ENCODE assay signal across 9 mouse cellular contexts in genomic region chr8:11250149-11250548, GRCm38 (mm10).
DNase-seq lines count a peak whose midpoint lies in the region; ATAC-seq and TF ChIP-seq lines count a peak whose summit lies in the region.
"Had no signal": no experiment of that assay in that cellular context is flagged by ENCODE, and none has a peak within 500 bp of the region (broad histone marks: within the 10 kb centered on the region; RNA-seq: fewer than 3 reads in every experiment).

No protein-coding gene starts in this region.

- no peak overlapping the region for H3K4me2 ChIP-seq in liver, embryonic 16.5 days (ENCODE audit: low read depth, low read length)
- H3K4me2 ChIP-seq in liver, embryonic 12.5 days = no peak overlapping the region
- H3K4me2 ChIP-seq in forebrain, embryonic 13.5 days = no peak overlapping the region
- H3K4me2 ChIP-seq: midbrain, embryonic 15.5 days had no signal

- intact Hi-C loops in gastrocnemius, adult 2 months (cut with DNase I) = no loop called here
- intact Hi-C loops in gastrocnemius, postnatal 36 days (cut with DNase I) = no loop called here

- WGBS in liver, embryonic 16.5 days (ENCODE audit: insufficient replicate concordance) = 62% methylated on average over 8 of the region's 8 CpGs
- 62% methylated on average over 8 of the region's 8 CpGs for WGBS in liver, embryonic 12.5 days (ENCODE audit: insufficient replicate concordance)
- 88% methylated on average over 8 of the region's 8 CpGs for WGBS in forebrain, embryonic 13.5 days

- H3K27me3 ChIP-seq in liver, embryonic 16.5 days (ENCODE audit: control insufficient read depth, insufficient read depth, low read depth, low read length) = no peaks in the 10 kb centered on the region
- H3K27me3 ChIP-seq in liver, embryonic 12.5 days (replicated peaks) = peaks cover 6% of the 10 kb centered on the region; the same call in 1 of the 2 replicates
- H3K27me3 ChIP-seq in forebrain, embryonic 13.5 days = no peaks in the 10 kb centered on the region
- H3K27me3 ChIP-seq: midbrain, embryonic 15.5 days had no signal

- no peak overlapping the region for H3K9ac ChIP-seq in liver, embryonic 16.5 days (ENCODE audit: low read depth, low read length)
- no peak overlapping the region for H3K9ac ChIP-seq in liver, embryonic 12.5 days
- no peak overlapping the region for H3K9ac ChIP-seq in forebrain, embryonic 13.5 days
- H3K9ac ChIP-seq: midbrain, embryonic 15.5 days had no signal

- H3K4me1 ChIP-seq in liver, embryonic 16.5 days (ENCODE audit: control insufficient read depth, low read depth, low read length) = no peaks in the 10 kb centered on the region
- H3K4me1 ChIP-seq in liver, embryonic 12.5 days = peaks cover 4% of the 10 kb centered on the region; the same call in 1 of the 2 replicates
- no peaks in the 10 kb centered on the region for H3K4me1 ChIP-seq in forebrain, embryonic 13.5 days

- no peaks in the 10 kb centered on the region for H3K36me3 ChIP-seq in liver, embryonic 16.5 days (ENCODE audit: control insufficient read depth, insufficient read depth)
- no peaks in the 10 kb centered on the region for H3K36me3 ChIP-seq in liver, embryonic 12.5 days
- H3K36me3 ChIP-seq in forebrain, embryonic 13.5 days (ENCODE audit: poor library complexity, severe bottlenecking) = no peaks in the 10 kb centered on the region
- H3K36me3 ChIP-seq: midbrain, embryonic 15.5 days had no signal

- no peaks in the 10 kb centered on the region for H3K9me3 ChIP-seq in liver, embryonic 16.5 days (replicated peaks; ENCODE audit: control insufficient read depth, low read length)
- no peaks in the 10 kb centered on the region for H3K9me3 ChIP-seq in liver, embryonic 12.5 days (replicated peaks)
- H3K9me3 ChIP-seq in forebrain, embryonic 13.5 days (replicated peaks) = no peaks in the 10 kb centered on the region
- H3K9me3 ChIP-seq: midbrain, embryonic 15.5 days had no signal

- H3K4me3 ChIP-seq in gastrocnemius, adult 2 months = peak overlapping the region; percentile 42; the same call in 1 of the 2 replicates
- H3K4me3 ChIP-seq in liver, embryonic 16.5 days (ENCODE audit: low read depth, low read length) = no peak overlapping the region
- H3K4me3 ChIP-seq in liver, embryonic 12.5 days = no peak overlapping the region
- H3K4me3 ChIP-seq in forebrain, embryonic 13.5 days = no peak overlapping the region
- H3K4me3 ChIP-seq: midbrain, embryonic 15.5 days had no signal

- ATAC-seq in liver, embryonic 16.5 days (ENCODE audit: low read depth) = no peak
- ATAC-seq in liver, embryonic 12.5 days = no peak
- peak; percentile 29 for ATAC-seq in megakaryocyte, adult 5-6 weeks (ENCODE audit: poor library complexity, severe bottlenecking)
- ATAC-seq in forebrain, embryonic 13.5 days = no peak
- ATAC-seq: midbrain, embryonic 15.5 days had no signal

- DNase-seq in gastrocnemius, adult 2 months = peak; percentile 50
- no peak for DNase-seq in gastrocnemius, postnatal 36 days
- DNase-seq in gastrocnemius, postnatal 25 days = peak; percentile 28
- no peak for DNase-seq in ovary, adult 18-20 months (ENCODE audit: low spot score)

- H3K27ac ChIP-seq in gastrocnemius, adult 2 months = peak overlapping the region; percentile 69
- H3K27ac ChIP-seq in liver, embryonic 16.5 days (ENCODE audit: low read length) = peak overlapping the region; percentile 18; the same call in 1 of the 2 replicates
- no peak overlapping the region for H3K27ac ChIP-seq in liver, embryonic 12.5 days
- no peak overlapping the region for H3K27ac ChIP-seq in forebrain, embryonic 13.5 days
- H3K27ac ChIP-seq: midbrain, embryonic 15.5 days had no signal

- no peak for TF ChIP-seq CTCF in gastrocnemius, adult 2 months (IDR thresholded peaks at IDR 0.05)

Comparison
In these comparisons a context has a peak if more than half of its experiments do, and no peak if none do; other contexts are left out.
1. DNase-seq: peak in gastrocnemius, adult 2 months (single experiment) and gastrocnemius, postnatal 25 days (single experiment); none in gastrocnemius, postnatal 36 days (0 of 2) and ovary, adult 18-20 months (single experiment).
2. H3K27ac ChIP-seq: peak in gastrocnemius, adult 2 months (single experiment) and liver, embryonic 16.5 days (single experiment); none in liver, embryonic 12.5 days (single experiment) and forebrain, embryonic 13.5 days (single experiment).